Comparison of ENCODE assay signal across 12 mouse cellular contexts in the genomic region with DNA sequence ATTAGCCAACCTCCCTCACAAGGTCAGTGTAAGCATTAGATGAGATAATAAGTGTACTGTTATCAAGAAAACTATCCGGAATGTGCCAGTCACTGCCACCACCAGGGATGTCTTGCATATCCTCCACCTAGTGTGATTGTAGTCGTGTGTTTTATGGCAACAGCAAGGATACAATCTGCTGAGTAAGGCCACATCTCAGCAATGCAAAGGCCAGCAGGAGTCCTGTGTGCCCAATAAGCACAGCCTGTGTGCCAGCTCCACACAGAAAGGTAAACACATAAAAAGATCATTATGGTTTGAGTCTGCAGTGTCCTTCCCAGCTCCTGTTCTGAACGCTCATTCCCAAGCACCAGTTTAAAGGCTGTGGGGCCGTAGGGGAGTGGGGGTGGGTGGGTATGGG.
DNase-seq lines count a peak whose midpoint lies in the region; ATAC-seq lines count a peak whose summit lies in the region.
"Had no signal": no experiment of that assay in that cellular context is flagged by ENCODE, and none has a peak within 500 bp of the region (broad histone marks: within the 10 kb centered on the region; RNA-seq: fewer than 3 reads in every experiment).

No protein-coding gene starts in this region.

- DNase-seq in cerebellum, adult 9-11 months = peak; percentile 46
- no peak for DNase-seq in cerebellum, adult 11 months
- DNase-seq in heart, adult 11 months = peak; percentile 76
- DNase-seq in heart, postnatal 36 days = no peak
- DNase-seq: adrenal gland, adult 2 months; adrenal gland, postnatal 10 days; adrenal gland, postnatal 25 days; cerebellum, postnatal 10 days; forebrain, postnatal 0 days had no signal

- intact Hi-C loops in heart, postnatal 36 days (cut with DNase I) = no loop called here

- ATAC-seq in megakaryocyte progenitor cell, adult 5-6 weeks (replicated peaks; ENCODE audit: poor library complexity) = no peak
- ATAC-seq: forebrain, embryonic 13.5 days; forebrain, embryonic 15.5 days; forebrain, postnatal 0 days had no signal

Comparison
In these comparisons a context has a peak if more than half of its experiments do, and no peak if none do; other contexts are left out.
1. DNase-seq: peak in cerebellum, adult 9-11 months (single experiment) and heart, adult 11 months (single experiment); none in cerebellum, adult 11 months (single experiment) and heart, postnatal 36 days (0 of 2).